Comparison of ENCODE assay signal across 8 mouse cellular contexts in the genomic region with DNA sequence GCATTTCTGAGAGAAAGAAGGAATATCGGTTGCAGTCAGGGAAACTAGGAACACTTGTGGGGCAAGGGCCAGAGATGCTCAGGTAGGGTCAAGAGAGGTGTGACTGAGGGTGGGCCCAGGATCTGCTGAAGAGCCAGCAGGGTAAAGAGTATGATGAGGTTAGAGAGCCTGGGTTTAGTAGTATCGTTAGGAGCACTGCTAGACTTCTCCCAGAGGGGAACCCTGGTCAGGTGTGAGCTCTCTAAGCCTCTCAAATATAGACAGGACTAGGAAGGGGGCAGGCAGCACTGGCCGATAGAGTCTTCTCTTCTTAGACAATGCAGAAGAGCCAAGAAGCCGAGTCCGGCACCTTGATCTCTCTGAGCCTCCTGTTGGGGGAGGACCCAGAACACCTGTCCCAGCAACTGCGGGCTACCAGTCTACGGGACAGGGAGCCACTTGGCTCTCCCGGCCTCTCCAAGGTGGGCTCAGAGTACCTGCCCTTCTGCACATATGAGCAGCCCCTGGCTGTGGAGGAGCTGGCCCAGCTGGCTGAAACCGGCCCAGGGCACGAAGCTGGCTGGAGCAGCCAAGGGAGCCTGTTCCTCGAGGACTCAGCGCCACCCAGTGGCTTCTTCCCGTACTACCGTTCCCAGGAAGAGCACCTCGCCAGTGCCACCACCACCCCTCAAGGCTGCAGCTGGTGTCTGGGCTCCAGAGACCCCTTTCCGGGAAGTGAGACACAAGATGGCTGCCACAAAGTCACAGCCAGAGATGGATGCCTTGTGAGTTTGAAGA. TPM values are rescaled to one million over a fixed set of nuclear protein-coding genes. Genes with fewer than 3 reads are reported as not detected.
DNase-seq lines count a peak whose midpoint lies in the region; ATAC-seq and TF ChIP-seq lines count a peak whose summit lies in the region.

No protein-coding gene starts in this region.

- H3K27ac ChIP-seq in ES-Bruce4 (ENCODE audit: insufficient read depth, low read length): no peak overlapping the region
- H3K27ac ChIP-seq in forebrain, embryonic 12.5 days: no peak overlapping the region

- DNase-seq in c-Kit-positive CD71-negative TER-119-negative erythroid progenitor cells, embryonic 14.5 days (ENCODE audit: low read depth): peak; percentile 54
- DNase-seq in layer of hippocampus, adult 9-11 months: peak; percentile 56
- peak; percentile 77 for DNase-seq in lung, postnatal 14 days
- DNase-seq in right cerebral cortex, adult 2 months (ENCODE audit: low spot score in 2 of 2): peak; percentile 78 to 81
- DNase-seq in yolk sac, embryonic 10.5 days (ENCODE audit: low spot score): peak; percentile 42

- no peaks in the 10 kb centered on the region for H3K36me3 ChIP-seq in ES-Bruce4 (ENCODE audit: control insufficient read depth, insufficient read depth, low read length, poor library complexity, severe bottlenecking)
- H3K36me3 ChIP-seq in forebrain, embryonic 12.5 days (replicated peaks): no peaks in the 10 kb centered on the region

- TF ChIP-seq POLR2A in ES-Bruce4 (IDR thresholded peaks at IDR 0.05; ENCODE audit: insufficient read depth, low read length): no peak

- peak; percentile 84 for TF ChIP-seq CTCF in ES-Bruce4 (IDR thresholded peaks at IDR 0.05; ENCODE audit: low read depth, low read length)

- H3K9me3 ChIP-seq in ES-Bruce4 (replicated peaks; ENCODE audit: control insufficient read depth, insufficient read depth, low read length, poor library complexity, severe bottlenecking): no peaks in the 10 kb centered on the region
- H3K9me3 ChIP-seq in forebrain, embryonic 12.5 days: no peaks in the 10 kb centered on the region

- 33% methylated on average over 16 of the region's 16 CpGs for WGBS in forebrain, embryonic 12.5 days

- H3K9ac ChIP-seq in ES-Bruce4 (ENCODE audit: low read depth, poor library complexity, severe bottlenecking): no peak overlapping the region
- H3K9ac ChIP-seq in forebrain, embryonic 12.5 days: no peak overlapping the region

- peak; percentile 75 for ATAC-seq in forebrain, embryonic 12.5 days (ENCODE audit: low FRiP score)
- ATAC-seq in hematopoietic stem cell, adult 5-6 weeks (replicated peaks in 1 of 2; ENCODE audit: insufficient read depth in 1 of 2, low FRiP score in 2 of 2, low TSS enrichment in 1 of 2, low read depth in 1 of 2, poor library complexity in 2 of 2, severe bottlenecking in 2 of 2): peak; percentile 78 to 81

- peak; percentile 71; the same call in 1 of the 2 replicates for TF ChIP-seq EP300 in ES-Bruce4 (IDR thresholded peaks at IDR 0.05; ENCODE audit: insufficient read depth, low read depth, low read length)

- no peaks in the 10 kb centered on the region for H3K27me3 ChIP-seq in ES-Bruce4 (ENCODE audit: control insufficient read depth, insufficient read depth, low read length, poor library complexity, severe bottlenecking)
- peaks cover 29% of the 10 kb centered on the region for H3K27me3 ChIP-seq in forebrain, embryonic 12.5 days

- H3K4me3 ChIP-seq in ES-Bruce4 (ENCODE audit: low read depth, low read length): no peak overlapping the region
- H3K4me3 ChIP-seq in forebrain, embryonic 12.5 days (replicated peaks): no peak overlapping the region

- H3K4me1 ChIP-seq in ES-Bruce4 (ENCODE audit: control insufficient read depth, insufficient read depth, low read length): no peaks in the 10 kb centered on the region
- H3K4me1 ChIP-seq in forebrain, embryonic 12.5 days: peaks cover 8% of the 10 kb centered on the region

- no peak overlapping the region for H3K4me2 ChIP-seq in forebrain, embryonic 12.5 days

RNA-seq across cellular contexts. Expression of gene Gm3045, which starts 2.5 kb away (rescaled TPM):
- polyA plus RNA-seq in ES-Bruce4 (2011; ENCODE audit: insufficient read depth, insufficient read length, low read depth, missing spikeins): not detected in 2 replicates
- not detected in 2 replicates for polyA plus RNA-seq in forebrain, embryonic 12.5 days (2016; fragmentation: Nextera tagmentation; extraction: Ambion mirVana)
- not detected in 2 replicates for total RNA-seq in hematopoietic stem cell, adult 5-6 weeks (2017)

RNA-seq across cellular contexts. Expression of gene Slc25a48, which starts 9.2 kb away (rescaled TPM):
- polyA plus RNA-seq in ES-Bruce4 (2011; ENCODE audit: insufficient read depth, insufficient read length, low read depth, missing spikeins): 0.20 and 0.42 TPM in 2 replicates
- not detected in 2 replicates for polyA plus RNA-seq in forebrain, embryonic 12.5 days (2016; fragmentation: Nextera tagmentation; extraction: Ambion mirVana)
- 0.38 TPM in 1 of 2 replicates, not detected in the other for total RNA-seq in hematopoietic stem cell, adult 5-6 weeks (2017)

RNA-seq across cellular contexts. Expression of gene Il9, which starts 53.1 kb away (rescaled TPM):
- polyA plus RNA-seq in ES-Bruce4 (2011; ENCODE audit: insufficient read depth, insufficient read length, low read depth, missing spikeins): not detected in 2 replicates
- not detected in 2 replicates for polyA plus RNA-seq in forebrain, embryonic 12.5 days (2016; fragmentation: Nextera tagmentation; extraction: Ambion mirVana)
- total RNA-seq in hematopoietic stem cell, adult 5-6 weeks (2017): not detected in 2 replicates
